Mouse (Mus musculus) lung, adult 2 months (tissue): ENCODE measurements around the gene Bcl11b.

ENCODE experiments used
- CTCF ChIP-seq: fragments of 200-500 bp; IDR thresholded peaks from 2 replicates; pipeline ENCODE4 v1.5.1; 2011; ENCODE audit warnings: mild to moderate bottlenecking, low read length, control low read depth; ENCODE audit not compliant: insufficient read depth
- POLR2A ChIP-seq: fragments of 200-500 bp; IDR thresholded peaks from 2 replicates; pipeline ENCODE4 v1.6.1; 2011; ENCODE audit warnings: low read depth, mild to moderate bottlenecking, control low read depth, low read length, borderline replicate concordance; ENCODE audit errors: extremely low read depth

- TF ChIP-seq POLR2A (no peak), CTCF (no peak)
Observed at GRCm38 (mm10) chr12:107869526-107870050, 133.8 kb downstream of the Bcl11b start.
